Mouse (Mus musculus) embryonic facial prominence, embryonic 11.5 days (tissue): ENCODE data around the gene Mindy4. TPM values are rescaled to one million over a fixed set of nuclear protein-coding genes. Genes with fewer than 3 reads are reported as not detected.

Source experiments
- ATAC-seq: fragments of 200-750 bp; cut with Nextera tagmentation; replicated peaks from 2 replicates; pipeline ENCODE4 v1.8.0; 2017; ENCODE audit warnings: low read depth; ENCODE audit not compliant: insufficient number of reproducible peaks, low FRiP score, low TSS enrichment
- DNase-seq: peaks from one replicate; pipeline ENCODE4 v3.0.0-alpha.2; 2015; ENCODE audit warnings: low spot score
- H3K27ac ChIP-seq: fragments of 300-500 bp; sonication (generic); replicated peaks from 2 replicates; pipeline ENCODE4 v1.5.1; 2014; ENCODE audit warnings: mild to moderate bottlenecking, low read depth, low read length, control low read depth
- H3K27me3 ChIP-seq: fragments of 300-500 bp; sonication (generic); 2 replicates; pipeline ENCODE4 v1.6.1; 2014; ENCODE audit warnings: mild to moderate bottlenecking, low read length, moderate library complexity, mixed read lengths; ENCODE audit not compliant: control insufficient read depth, insufficient read depth
- H3K36me3 ChIP-seq: fragments of 300-500 bp; sonication (generic); replicated peaks from 2 replicates; pipeline ENCODE4 v1.6.1; 2014; ENCODE audit warnings: low read depth, mild to moderate bottlenecking, low read length, moderate library complexity, mixed read lengths; ENCODE audit not compliant: control insufficient read depth, insufficient read depth
- H3K4me1 ChIP-seq: fragments of 300-500 bp; sonication (generic); 2 replicates; pipeline ENCODE4 v1.6.1; 2014; ENCODE audit warnings: low read length, mixed read lengths; ENCODE audit not compliant: control insufficient read depth, insufficient read depth
- H3K4me2 ChIP-seq: fragments of 300-500 bp; sonication (generic); 2 replicates; pipeline ENCODE4 v1.6.1; 2014; ENCODE audit warnings: low read depth, mild to moderate bottlenecking, control low read depth, low read length, moderate library complexity
- H3K4me3 ChIP-seq: fragments of 300-500 bp; sonication (generic); 2 replicates; pipeline ENCODE4 v1.5.1; 2014; ENCODE audit warnings: low read depth, low read length, control low read depth
- H3K9ac ChIP-seq: fragments of 300-500 bp; sonication (generic); replicated peaks from 2 replicates; pipeline ENCODE4 v1.6.1; 2014; ENCODE audit warnings: mild to moderate bottlenecking, control low read depth, low read length
- H3K9me3 ChIP-seq: fragments of 300-500 bp; sonication (generic); replicated peaks from 2 replicates; pipeline ENCODE4 v1.6.1; 2016; ENCODE audit warnings: mild to moderate bottlenecking, low read length, inconsistent platforms, mixed read lengths; ENCODE audit not compliant: control insufficient read depth
- WGBS: fragments of 180-500 bp; shearing (Covaris S2); extraction: QIAGEN DNeasy Blood & Tissue Kit; methylation state at CpG from one replicate; pipeline ENCODE4 v1.1.7; 2014; 5-methylcytosine and 5-hydroxymethylcytosine counted together
- microRNA-seq: library from miRNA; unstranded; fragments of <30 nt; microRNA quantifications from one replicate; pipeline ENCODE4, GENCODE M21; 2016; ENCODE audit warnings: borderline number of aligned reads
- polyA plus RNA-seq: library from polyadenylated mRNA; unstranded; fragments of >200 nt; fragmentation: Nextera tagmentation; extraction: Ambion mirVana; gene quantifications from 2 replicates; pipeline ENCODE4 v1.2.1, GENCODE M21; 2014

Mindy4 gene
- polyA plus RNA-seq, 1 experiment from 2014 or later, result 26.0 TPM

DNA sequence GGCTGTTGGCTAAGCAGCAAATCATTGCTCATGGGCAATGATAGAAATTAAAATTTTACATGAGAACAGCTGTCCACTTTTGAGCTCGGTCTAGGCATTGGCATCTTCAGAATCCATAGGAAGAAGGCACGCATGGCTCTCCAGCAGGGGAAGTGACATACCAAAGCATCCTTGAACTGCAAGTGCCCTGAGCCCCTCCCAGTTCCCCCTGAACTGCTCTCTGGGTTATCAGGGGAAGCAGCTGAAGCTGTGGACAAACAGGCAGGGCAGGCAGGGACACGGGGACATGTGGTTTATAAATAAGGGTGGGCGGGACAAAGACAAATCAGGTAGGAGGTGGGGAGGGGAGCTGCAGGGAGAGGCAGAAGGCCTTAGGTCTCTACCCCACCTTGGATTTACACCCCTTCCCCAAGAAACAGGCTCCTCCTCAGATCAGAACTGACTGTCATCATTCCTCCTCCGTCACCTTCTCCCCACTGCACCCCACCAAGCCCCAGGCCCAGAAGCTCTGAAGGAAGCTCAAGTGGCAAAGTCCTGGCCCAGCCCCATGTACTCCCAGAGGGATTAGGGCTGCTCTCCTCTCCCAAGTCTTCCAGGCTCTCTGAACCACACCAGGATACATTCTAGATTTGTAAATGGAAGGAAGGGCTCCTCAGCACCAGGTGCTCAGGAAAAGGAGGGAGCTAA is 153.0 kb downstream of the Mindy4 start:
- no peak overlapping the region for H3K9ac ChIP-seq
- H3K4me1 ChIP-seq, result no peaks in the 10 kb centered on the region
- no peak for DNase-seq
- no peaks in the 10 kb centered on the region for H3K27me3 ChIP-seq
- no peaks in the 10 kb centered on the region for H3K9me3 ChIP-seq
- no peak overlapping the region for H3K27ac ChIP-seq
- no peaks in the 10 kb centered on the region for H3K36me3 ChIP-seq
- no peak overlapping the region for H3K4me3 ChIP-seq
- no peak overlapping the region for H3K4me2 ChIP-seq
- no peak for ATAC-seq
- 59% methylated on average over 5 of the region's 5 CpGs for WGBS

DNA sequence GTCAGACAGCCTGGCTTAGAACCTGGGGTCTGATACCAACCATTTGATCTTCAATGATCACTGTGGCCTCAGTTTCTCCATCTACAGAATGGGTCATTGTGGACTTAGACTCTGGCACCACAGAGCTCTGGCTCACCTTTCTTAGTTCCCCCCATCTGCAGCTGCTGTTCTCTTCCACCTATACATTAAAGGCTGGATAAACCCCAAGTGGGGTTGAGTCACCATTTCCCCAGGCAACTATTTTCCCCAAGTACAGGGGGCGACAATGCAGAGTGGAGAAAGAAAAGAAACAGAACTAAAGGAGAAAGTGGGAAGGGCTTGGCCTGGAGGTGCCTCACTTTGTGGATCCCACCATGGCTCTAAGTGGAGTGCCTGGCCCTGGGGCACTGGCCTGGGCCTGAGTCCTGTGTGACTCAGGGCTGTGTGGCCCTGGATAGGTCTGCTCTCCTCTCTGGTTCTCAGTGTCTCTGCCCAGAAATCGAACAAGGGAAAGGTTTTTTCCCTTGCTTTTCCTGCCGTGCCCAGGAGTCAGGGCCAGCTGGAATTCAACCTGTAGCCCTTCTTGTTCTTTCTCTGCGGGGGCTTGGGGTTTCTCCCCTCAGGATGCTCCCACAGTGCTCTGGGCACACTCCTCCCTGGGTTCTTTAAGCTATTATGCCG is 153.9 kb downstream of the Mindy4 start:
- DNase-seq, result no peak
- WGBS, result 66% methylated on average over 5 of the region's 5 CpGs
- H3K4me1 ChIP-seq, result no peaks in the 10 kb centered on the region
- H3K9ac ChIP-seq, result no peak overlapping the region
- no peak overlapping the region for H3K27ac ChIP-seq
- no peaks in the 10 kb centered on the region for H3K27me3 ChIP-seq
- no peak overlapping the region for H3K4me3 ChIP-seq
- no peaks in the 10 kb centered on the region for H3K36me3 ChIP-seq
- H3K4me2 ChIP-seq, result no peak overlapping the region
- no peaks in the 10 kb centered on the region for H3K9me3 ChIP-seq
- ATAC-seq, result no peak

DNA sequence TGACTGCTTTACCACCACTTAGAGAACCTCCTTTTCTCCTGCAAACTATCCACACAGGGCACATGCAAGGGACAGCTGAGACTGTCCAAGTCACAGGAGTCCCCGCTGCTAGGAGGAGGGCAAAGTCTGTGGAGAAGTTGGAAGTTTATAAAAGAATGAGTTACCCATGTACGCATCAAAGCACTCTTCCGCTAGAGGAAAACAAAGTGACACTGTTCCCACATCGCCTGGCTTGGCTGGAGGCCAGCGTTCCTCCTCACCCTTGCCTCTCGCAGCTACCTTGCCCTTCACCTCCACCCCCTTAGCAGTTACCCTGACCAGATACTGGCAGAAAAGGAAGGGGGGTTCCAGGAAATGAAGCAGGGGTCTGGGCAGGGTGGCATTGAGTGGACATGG is 154.5 kb downstream of the Mindy4 start:
- Histone ChIP-seq H3K27ac (no peak overlapping the region), H3K27me3 (no peaks in the 10 kb centered on the region), H3K4me2 (no peak overlapping the region), H3K36me3 (no peaks in the 10 kb centered on the region), H3K4me3 (no peak overlapping the region), H3K4me1 (no peaks in the 10 kb centered on the region), H3K9ac (no peak overlapping the region), H3K9me3 (no peaks in the 10 kb centered on the region)
- no peak for DNase-seq
- 55% methylated on average over 6 of the region's 6 CpGs for WGBS
- no peak for ATAC-seq

DNA sequence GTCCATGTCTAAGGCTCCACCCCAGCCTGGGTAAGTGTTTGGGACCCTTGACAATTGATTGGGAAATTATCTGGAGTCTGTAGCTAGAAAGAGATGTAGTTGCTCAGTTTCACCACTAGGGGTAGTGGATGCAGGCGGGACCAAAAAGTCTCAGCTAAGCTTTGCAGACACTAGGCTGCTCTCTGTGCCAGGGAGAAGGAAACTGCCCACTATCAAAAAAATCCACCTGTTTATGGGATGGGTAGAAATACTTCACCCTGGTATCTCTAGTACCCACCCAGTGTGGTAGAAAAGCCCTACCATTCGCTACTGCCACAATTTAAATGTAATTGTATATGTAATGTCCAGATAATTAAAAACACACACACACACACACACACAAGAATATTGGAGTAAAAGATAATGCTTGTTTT is 155.6 kb downstream of the Mindy4 start:
- Histone ChIP-seq H3K4me1 (no peaks in the 10 kb centered on the region), H3K4me3 (no peak overlapping the region), H3K27me3 (no peaks in the 10 kb centered on the region), H3K27ac (no peak overlapping the region), H3K9me3 (no peaks in the 10 kb centered on the region), H3K9ac (no peak overlapping the region), H3K36me3 (no peaks in the 10 kb centered on the region), H3K4me2 (no peak overlapping the region)
- ATAC-seq, result no peak
- DNase-seq, result peak; percentile 70
- WGBS, result 11% methylated on average over 2 of the region's 2 CpGs

DNA sequence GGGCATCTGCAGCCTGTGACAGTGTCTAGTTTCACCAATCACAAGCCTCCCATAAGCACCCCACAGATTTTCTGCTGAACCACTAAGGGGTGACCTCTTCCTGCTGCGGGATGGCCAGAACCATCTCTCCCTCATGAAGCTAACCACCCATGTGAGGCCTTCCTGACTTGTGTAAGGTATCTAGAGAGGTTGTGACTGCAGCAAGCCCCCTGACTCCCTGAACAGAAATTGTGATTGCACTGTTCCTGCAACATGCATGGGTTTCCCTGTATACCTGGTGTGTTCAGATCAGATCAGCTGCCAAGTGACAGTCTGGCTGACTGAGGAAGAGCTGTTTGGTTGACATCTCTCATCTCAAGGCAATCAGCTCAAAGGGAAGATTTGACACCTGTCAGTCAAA is 159.5 kb downstream of the Mindy4 start:
- Histone ChIP-seq H3K9me3 (no peaks in the 10 kb centered on the region), H3K27ac (no peak overlapping the region), H3K9ac (no peak overlapping the region), H3K27me3 (no peaks in the 10 kb centered on the region), H3K4me2 (no peak overlapping the region), H3K36me3 (no peaks in the 10 kb centered on the region), H3K4me1 (no peaks in the 10 kb centered on the region), H3K4me3 (no peak overlapping the region)
- 81% methylated on average over 1 of the region's 1 CpGs for WGBS
- DNase-seq (no peak), ATAC-seq (no peak)

DNA sequence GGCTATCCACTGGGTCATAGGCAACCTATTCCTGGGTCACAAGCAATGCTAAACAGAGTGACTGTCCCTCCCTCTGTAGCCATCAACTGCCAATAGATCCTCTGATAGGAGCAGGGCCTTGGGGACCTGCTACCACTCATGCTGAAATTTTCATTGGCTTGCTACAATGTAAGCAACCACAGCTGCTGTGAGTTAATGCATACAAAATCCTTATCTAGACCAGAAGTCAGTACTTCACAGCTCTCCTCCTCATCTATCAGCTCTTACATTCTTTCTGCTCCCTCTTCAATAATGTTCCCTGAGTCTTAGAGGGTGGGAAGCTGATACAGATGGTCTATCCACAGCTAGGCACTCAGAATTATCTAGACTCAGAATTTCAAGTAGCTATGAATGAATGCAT is 163.9 kb downstream of the Mindy4 start:
- H3K27me3 ChIP-seq, result no peaks in the 10 kb centered on the region
- no peak overlapping the region for H3K27ac ChIP-seq
- H3K36me3 ChIP-seq, result no peaks in the 10 kb centered on the region
- no peak overlapping the region for H3K4me2 ChIP-seq
- H3K9ac ChIP-seq, result no peak overlapping the region
- H3K4me3 ChIP-seq, result no peak overlapping the region
- DNase-seq (no peak), ATAC-seq (no peak)
- H3K4me1 ChIP-seq, result no peaks in the 10 kb centered on the region
- H3K9me3 ChIP-seq, result no peaks in the 10 kb centered on the region

Small RNAs within 50 kb of the gene (microRNA-seq; reads per million reads assigned to microRNA genes)
- gene Gm25458, result not detected

Other genes with a start within 250 kb of the Mindy4 start
- 1.9 and 2.3 TPM in 2 replicates for gene Nod1, start 230.8 kb upstream of the Mindy4 start, polyA plus RNA-seq
- 10.5 and 13.0 TPM in 2 replicates for gene Ggct, start 210.4 kb upstream of the Mindy4 start, polyA plus RNA-seq
- gene Gars, start 165.4 kb upstream of the Mindy4 start, polyA plus RNA-seq, result 194 and 196 TPM in 2 replicates
- 0.18 TPM in 1 of 2 replicates, not detected in the other for gene Crhr2, start 70.4 kb upstream of the Mindy4 start, polyA plus RNA-seq
- 3.1 and 5.3 TPM in 2 replicates for gene Inmt, start 28.3 kb upstream of the Mindy4 start, polyA plus RNA-seq
- 0.28 and 0.52 TPM in 2 replicates for gene Aqp1, start 133.0 kb downstream of the Mindy4 start, polyA plus RNA-seq
- gene Ghrhr, start 172.9 kb downstream of the Mindy4 start, polyA plus RNA-seq, result not detected in 2 replicates
- gene Adcyap1r1, start 248.6 kb downstream of the Mindy4 start, polyA plus RNA-seq, result 2.5 and 3.7 TPM in 2 replicates